Mouse (Mus musculus): ENCODE data around the gene Aldh1a1. TPM values are rescaled to one million over a fixed set of nuclear protein-coding genes. Genes with fewer than 3 reads are reported as not detected.
"Not testable (repeated sequence)": the region's sequence is repeated elsewhere in the genome, so short reads cannot be mapped to it uniquely, and the experiment has no call there.

Aldh1a1 gene
- polyA plus RNA-seq, 1 experiment from 2014 or later = 13.1 TPM

DNA sequence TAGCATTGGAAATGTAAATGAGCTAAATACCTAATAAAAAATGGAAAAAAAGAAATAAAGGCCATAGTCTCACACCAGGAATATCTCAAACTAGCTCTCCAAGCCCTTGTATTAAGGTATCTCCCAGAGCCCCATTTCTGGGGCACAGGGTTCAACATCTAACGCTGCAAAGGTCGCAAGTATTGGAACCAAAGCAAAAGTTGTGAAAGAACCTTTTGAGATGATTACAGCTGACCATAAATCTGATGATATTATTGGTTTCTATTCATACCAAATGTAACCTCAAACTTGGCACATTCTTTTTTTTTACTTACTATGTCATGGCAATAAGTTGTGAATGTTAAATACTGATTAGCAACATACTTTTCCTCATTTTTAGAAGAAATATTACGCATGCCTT, 24.0 kb downstream of the Aldh1a1 start:
- H3K4me1 ChIP-seq = no peaks in the 10 kb centered on the region
- H3K27me3 ChIP-seq (replicated peaks; ENCODE audit: low read depth, poor library complexity, severe bottlenecking) = no peaks in the 10 kb centered on the region
- H3K27ac ChIP-seq (replicated peaks) = no peak overlapping the region
- 88% methylated on average over 3 of the region's 3 CpGs for WGBS
- no peaks in the 10 kb centered on the region for H3K36me3 ChIP-seq (replicated peaks)
- no peak for DNase-seq (ENCODE audit: low spot score)
- no peak overlapping the region for H3K4me3 ChIP-seq
- H3K9me3 ChIP-seq = no peaks in the 10 kb centered on the region

DNA sequence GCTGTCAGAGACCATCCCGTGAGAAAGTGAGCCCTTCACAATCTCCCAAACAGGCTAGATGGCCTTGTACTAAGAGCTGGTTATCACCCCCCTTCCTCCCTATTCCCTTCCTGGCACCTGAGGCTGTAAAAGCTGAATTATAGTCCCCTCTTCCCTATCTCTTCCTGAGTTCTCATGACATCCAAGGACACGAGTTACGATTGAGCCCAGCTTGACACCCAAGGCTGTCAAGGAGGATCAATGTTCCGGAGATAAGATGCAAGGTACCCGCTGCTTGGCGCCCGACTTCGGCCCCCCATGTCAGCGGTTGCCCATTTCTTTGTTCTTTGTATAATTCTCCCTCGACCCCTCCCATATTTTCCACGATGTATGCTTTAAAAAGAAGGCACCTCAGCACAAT, 36.6 kb downstream of the Aldh1a1 start:
- not testable (repeated sequence) for H3K9me3 ChIP-seq; H3K27ac ChIP-seq (replicated peaks); H3K4me1 ChIP-seq; H3K4me3 ChIP-seq; H3K36me3 ChIP-seq (replicated peaks); DNase-seq (ENCODE audit: low spot score); H3K27me3 ChIP-seq (replicated peaks; ENCODE audit: low read depth, poor library complexity, severe bottlenecking)
- WGBS = 93% methylated on average over 11 of the region's 11 CpGs

DNA sequence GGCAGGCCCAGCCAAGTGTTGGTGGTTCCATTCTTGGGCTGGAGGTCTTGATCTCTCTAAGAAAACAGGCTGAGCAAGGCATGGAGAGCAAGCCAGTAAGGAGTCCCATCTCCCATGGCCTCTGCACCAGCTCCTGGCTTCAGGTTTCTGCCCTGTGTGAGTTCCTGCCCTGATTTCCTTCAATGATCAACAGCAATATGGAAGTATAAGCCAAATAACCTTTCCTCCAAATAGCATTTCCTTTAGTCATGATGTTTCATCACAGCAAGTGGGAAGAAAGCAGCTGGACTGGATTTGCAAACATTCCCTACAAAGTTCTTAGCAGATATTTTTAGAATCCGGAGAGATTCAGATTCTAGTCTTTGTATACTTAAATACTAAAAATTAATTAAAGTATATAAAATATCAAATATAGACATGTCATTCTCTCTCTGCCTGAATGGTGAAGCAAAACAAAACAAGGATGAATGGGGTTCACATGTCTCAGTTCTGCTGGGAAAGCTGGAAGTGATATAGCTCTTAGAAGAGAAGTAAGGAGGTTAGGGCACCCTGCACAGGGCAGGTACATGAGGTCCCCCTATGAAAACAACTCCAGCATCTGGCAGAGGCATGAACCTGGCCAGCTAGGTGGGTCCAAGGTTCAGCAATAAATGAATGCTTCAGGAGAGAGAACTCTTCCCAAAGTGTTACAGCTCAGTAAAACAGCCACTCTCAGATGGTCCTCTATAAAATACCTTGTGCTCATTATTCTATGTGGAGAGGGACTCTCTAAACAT, 37.6 kb downstream of the Aldh1a1 start:
- H3K4me3 ChIP-seq = no peak overlapping the region
- H3K9me3 ChIP-seq = no peaks in the 10 kb centered on the region
- WGBS = 85% methylated on average over 1 of the region's 1 CpGs
- H3K4me1 ChIP-seq = no peaks in the 10 kb centered on the region
- DNase-seq (ENCODE audit: low spot score) = no peak
- H3K27me3 ChIP-seq (replicated peaks; ENCODE audit: low read depth, poor library complexity, severe bottlenecking) = no peaks in the 10 kb centered on the region
- no peak overlapping the region for H3K27ac ChIP-seq (replicated peaks)
- no peaks in the 10 kb centered on the region for H3K36me3 ChIP-seq (replicated peaks)

DNA sequence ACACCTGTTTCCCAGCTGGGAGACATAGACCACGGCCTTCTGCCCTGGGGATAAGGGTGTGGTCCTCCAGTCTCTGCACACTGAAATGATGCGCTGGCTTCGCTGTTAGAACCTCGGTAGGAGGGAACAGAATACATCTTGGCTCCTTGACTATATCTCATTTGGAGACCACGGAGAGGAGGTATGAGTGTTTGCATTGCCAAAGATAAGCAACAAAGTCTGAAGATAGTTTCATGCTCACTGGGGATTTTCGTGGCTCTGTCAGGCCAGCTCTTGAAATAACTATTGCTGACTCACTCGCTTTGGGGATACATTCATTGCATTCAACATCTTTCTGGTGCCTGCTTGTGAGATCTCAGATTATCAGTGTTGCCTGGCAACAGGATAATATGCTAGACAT, 44.0 kb downstream of the Aldh1a1 start:
- no peaks in the 10 kb centered on the region for H3K9me3 ChIP-seq
- DNase-seq (ENCODE audit: low spot score) = no peak
- no peaks in the 10 kb centered on the region for H3K27me3 ChIP-seq (replicated peaks; ENCODE audit: low read depth, poor library complexity, severe bottlenecking)
- no peak overlapping the region for H3K4me3 ChIP-seq
- WGBS = 85% methylated on average over 7 of the region's 7 CpGs
- H3K27ac ChIP-seq (replicated peaks) = no peak overlapping the region
- H3K36me3 ChIP-seq (replicated peaks) = no peaks in the 10 kb centered on the region
- no peaks in the 10 kb centered on the region for H3K4me1 ChIP-seq

DNA sequence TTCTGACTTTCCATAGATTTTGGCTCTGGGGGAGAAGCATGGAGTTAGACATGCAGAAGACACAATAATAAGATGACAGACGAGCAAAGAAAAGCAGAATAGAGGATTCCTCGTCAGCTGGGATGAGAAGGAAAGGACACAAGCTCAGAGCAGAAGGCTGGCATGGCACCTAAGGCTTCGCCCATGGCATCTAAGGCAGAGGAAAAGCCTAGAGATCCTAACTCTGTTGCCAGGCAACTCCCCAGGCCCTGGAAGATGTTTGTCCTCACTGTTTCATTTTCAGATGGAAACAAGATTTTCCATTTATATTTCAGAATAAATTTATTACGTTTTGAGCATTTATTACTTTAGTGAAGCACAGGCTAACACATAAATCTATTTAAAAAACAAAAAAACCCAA, 48.5 kb downstream of the Aldh1a1 start:
- Histone ChIP-seq H3K4me1 (no peaks in the 10 kb centered on the region), H3K36me3 (replicated peaks) (no peaks in the 10 kb centered on the region), H3K27me3 (replicated peaks; ENCODE audit: low read depth, poor library complexity, severe bottlenecking) (no peaks in the 10 kb centered on the region), H3K27ac (replicated peaks) (no peak overlapping the region), H3K4me3 (no peak overlapping the region), H3K9me3 (no peaks in the 10 kb centered on the region)
- WGBS = 75% methylated on average over 4 of the region's 4 CpGs
- DNase-seq (ENCODE audit: low spot score) = no peak

DNA sequence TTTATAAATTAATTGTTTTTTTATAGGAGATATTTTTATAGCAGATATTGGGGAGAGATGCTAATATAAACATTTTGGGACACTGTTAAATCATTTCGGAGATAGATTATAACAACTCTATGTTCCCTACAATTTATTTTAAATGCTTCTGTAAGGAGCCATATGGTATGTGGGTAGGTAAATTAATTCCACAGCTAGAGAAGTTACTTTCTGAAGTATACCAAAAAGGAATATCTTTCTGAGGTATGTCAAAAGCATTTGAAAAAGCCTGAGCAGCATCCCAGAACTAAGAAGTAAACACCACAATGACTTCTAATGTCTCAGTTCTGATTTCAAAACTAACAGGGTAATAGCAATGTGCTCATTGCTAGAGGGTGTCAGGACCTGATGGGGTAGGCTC, 49.4 kb downstream of the Aldh1a1 start:
- Histone ChIP-seq H3K27ac (replicated peaks) (no peak overlapping the region), H3K27me3 (replicated peaks; ENCODE audit: low read depth, poor library complexity, severe bottlenecking) (no peaks in the 10 kb centered on the region), H3K4me3 (no peak overlapping the region), H3K36me3 (replicated peaks) (no peaks in the 10 kb centered on the region), H3K9me3 (no peaks in the 10 kb centered on the region), H3K4me1 (no peaks in the 10 kb centered on the region)
- DNase-seq (ENCODE audit: low spot score) = no peak
- WGBS = 89% methylated on average over 1 of the region's 1 CpGs

DNA sequence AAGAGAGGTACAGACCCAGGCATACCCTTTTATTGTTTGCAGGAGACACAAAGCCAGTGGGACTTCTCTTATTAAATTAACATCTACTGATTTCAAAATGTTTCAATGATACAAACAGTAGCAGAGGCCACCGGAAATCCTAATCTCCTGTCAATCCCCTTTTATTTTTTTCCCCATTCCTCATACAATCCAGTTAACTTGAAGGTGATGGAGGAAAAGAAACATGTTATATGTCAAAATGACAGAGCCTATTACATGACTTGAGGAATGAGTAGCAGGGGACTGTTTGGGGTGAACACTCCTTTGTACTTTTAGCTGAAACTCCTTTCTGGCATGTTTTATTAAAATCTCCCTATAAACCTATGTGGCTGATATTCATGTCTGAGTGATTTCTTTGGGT, 51.3 kb downstream of the Aldh1a1 start:
- Histone ChIP-seq H3K4me3 (no peak overlapping the region), H3K9me3 (no peaks in the 10 kb centered on the region), H3K27ac (replicated peaks) (no peak overlapping the region), H3K4me1 (no peaks in the 10 kb centered on the region), H3K36me3 (replicated peaks) (no peaks in the 10 kb centered on the region), H3K27me3 (replicated peaks; ENCODE audit: low read depth, poor library complexity, severe bottlenecking) (no peaks in the 10 kb centered on the region)
- DNase-seq (ENCODE audit: low spot score) = no peak
- WGBS = 55% methylated on average over 1 of the region's 1 CpGs

DNA sequence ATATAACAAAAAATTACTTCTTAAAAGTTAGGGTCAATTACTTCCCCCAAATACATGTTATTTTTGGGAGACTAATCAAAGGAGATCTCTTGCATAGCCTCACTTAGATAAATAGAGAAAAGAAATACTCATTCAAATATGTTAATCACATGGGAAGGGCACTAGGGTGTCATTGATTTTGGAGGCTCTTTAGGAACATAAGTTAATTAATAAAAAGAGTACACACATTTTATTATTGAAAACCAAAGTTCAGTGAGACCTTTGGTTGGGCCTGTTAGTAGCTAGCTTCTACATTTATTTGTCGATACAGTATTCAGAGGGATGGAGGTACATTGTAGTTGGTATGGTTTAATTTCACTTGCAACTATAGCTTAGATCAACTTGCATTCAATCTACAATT, 52.4 kb downstream of the Aldh1a1 start:
- Histone ChIP-seq H3K4me3 (no peak overlapping the region), H3K27me3 (replicated peaks; ENCODE audit: low read depth, poor library complexity, severe bottlenecking) (no peaks in the 10 kb centered on the region), H3K36me3 (replicated peaks) (no peaks in the 10 kb centered on the region), H3K27ac (replicated peaks) (no peak overlapping the region), H3K4me1 (no peaks in the 10 kb centered on the region), H3K9me3 (no peaks in the 10 kb centered on the region)
- WGBS = 91% methylated on average over 1 of the region's 1 CpGs
- no peak for DNase-seq (ENCODE audit: low spot score)

DNA sequence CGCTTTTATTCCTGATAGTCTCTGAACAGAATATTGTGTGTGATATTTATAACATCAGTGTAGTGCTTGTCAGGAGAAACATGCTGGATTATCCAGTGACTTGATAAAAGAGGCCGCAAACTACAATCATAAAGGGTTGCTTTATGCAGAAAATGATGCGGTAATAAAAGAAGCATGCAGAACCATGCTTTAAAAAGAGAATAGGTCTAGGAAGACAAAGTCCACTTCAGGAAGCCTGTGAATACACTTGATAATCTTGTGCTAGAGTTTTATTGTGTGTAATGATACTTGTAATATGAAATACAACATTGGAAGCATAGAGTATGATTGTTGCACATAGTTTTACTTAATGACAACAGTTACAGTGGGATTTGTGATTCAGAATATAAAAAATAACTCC, 54.5 kb downstream of the Aldh1a1 start:
- Histone ChIP-seq H3K36me3 (replicated peaks) (no peaks in the 10 kb centered on the region), H3K4me1 (no peaks in the 10 kb centered on the region), H3K27ac (replicated peaks) (no peak overlapping the region), H3K27me3 (replicated peaks; ENCODE audit: low read depth, poor library complexity, severe bottlenecking) (no peaks in the 10 kb centered on the region), H3K9me3 (no peaks in the 10 kb centered on the region), H3K4me3 (no peak overlapping the region)
- 89% methylated on average over 3 of the region's 3 CpGs for WGBS
- DNase-seq (ENCODE audit: low spot score) = no peak

DNA sequence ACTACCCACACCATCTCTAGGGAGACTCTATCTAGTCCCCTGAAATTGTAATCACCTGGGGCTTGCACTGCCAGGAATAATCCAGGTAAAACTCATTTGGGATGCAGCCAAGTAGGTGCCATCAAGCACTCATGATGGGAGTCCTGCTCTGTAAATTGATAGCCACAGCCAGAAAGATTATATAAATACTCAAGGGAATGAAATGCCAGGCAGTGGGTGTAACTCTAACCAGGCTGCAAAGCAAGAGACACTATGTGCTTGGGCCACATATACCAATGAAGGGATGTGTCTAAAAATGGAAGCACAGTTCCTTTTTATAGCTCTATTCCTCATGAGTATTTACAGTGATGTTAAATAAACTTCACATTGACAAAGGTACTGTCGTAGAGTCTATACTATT, 56.9 kb downstream of the Aldh1a1 start:
- Histone ChIP-seq H3K27ac (replicated peaks) (no peak overlapping the region), H3K4me3 (no peak overlapping the region), H3K36me3 (replicated peaks) (no peaks in the 10 kb centered on the region), H3K9me3 (no peaks in the 10 kb centered on the region), H3K4me1 (no peaks in the 10 kb centered on the region), H3K27me3 (replicated peaks; ENCODE audit: low read depth, poor library complexity, severe bottlenecking) (no peaks in the 10 kb centered on the region)
- DNase-seq (ENCODE audit: low spot score) = no peak
- 89% methylated on average over 1 of the region's 1 CpGs for WGBS

DNA sequence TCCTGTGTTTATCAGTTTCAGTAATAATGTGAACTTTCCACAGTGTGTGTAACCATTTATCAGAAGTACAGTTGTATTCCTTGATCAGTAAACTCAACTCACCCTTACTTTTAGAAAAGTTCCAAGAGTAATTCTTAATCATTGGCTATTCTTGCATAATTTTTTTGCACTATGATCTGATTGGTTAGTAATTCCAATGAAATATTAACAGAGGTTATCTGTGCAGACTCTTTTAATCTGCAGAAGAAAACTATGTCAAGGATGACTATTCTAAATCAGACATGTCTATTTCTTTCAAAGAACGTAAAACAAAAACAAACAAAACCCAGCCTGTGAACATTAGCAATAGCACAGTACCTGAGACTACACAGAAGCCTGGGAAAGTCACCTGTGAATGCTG, 62.9 kb downstream of the Aldh1a1 start:
- WGBS = 86% methylated on average over 1 of the region's 1 CpGs

DNA sequence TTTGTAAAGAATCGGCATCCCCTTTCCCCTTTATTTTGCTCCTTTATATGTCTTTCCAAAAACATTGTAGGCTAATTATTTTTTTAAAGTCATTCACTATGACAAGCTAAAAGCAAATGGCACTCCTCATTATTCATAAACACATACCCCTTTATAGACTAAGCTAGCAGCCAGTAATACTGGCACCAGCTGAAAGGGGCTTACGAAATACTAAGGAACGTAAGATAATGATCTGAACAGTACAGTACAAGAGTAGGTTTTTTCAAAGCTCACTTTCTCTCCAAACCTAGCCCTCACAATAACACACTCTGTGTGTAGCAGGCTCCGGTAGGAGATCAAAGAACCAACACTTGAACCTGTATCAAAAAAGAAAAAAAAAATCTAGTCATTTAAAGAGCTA, 64.7 kb downstream of the Aldh1a1 start:
- no peaks in the 10 kb centered on the region for H3K9me3 ChIP-seq
- no peaks in the 10 kb centered on the region for H3K36me3 ChIP-seq (replicated peaks)
- no peak for DNase-seq (ENCODE audit: low spot score)
- no peak overlapping the region for H3K4me3 ChIP-seq
- WGBS = 94% methylated on average over 4 of the region's 4 CpGs
- no peak overlapping the region for H3K27ac ChIP-seq (replicated peaks)
- H3K4me1 ChIP-seq = no peaks in the 10 kb centered on the region
- no peaks in the 10 kb centered on the region for H3K27me3 ChIP-seq (replicated peaks; ENCODE audit: low read depth, poor library complexity, severe bottlenecking)

More for the DNA sequence above, 62.9 kb downstream of the Aldh1a1 start:
- Histone ChIP-seq H3K4me3 (no peak overlapping the region), H3K4me1 (no peaks in the 10 kb centered on the region), H3K9me3 (no peaks in the 10 kb centered on the region), H3K36me3 (replicated peaks) (no peaks in the 10 kb centered on the region), H3K27me3 (replicated peaks; ENCODE audit: low read depth, poor library complexity, severe bottlenecking) (no peaks in the 10 kb centered on the region), H3K27ac (replicated peaks) (no peak overlapping the region)
- DNase-seq (ENCODE audit: low spot score) = no peak

DNA sequence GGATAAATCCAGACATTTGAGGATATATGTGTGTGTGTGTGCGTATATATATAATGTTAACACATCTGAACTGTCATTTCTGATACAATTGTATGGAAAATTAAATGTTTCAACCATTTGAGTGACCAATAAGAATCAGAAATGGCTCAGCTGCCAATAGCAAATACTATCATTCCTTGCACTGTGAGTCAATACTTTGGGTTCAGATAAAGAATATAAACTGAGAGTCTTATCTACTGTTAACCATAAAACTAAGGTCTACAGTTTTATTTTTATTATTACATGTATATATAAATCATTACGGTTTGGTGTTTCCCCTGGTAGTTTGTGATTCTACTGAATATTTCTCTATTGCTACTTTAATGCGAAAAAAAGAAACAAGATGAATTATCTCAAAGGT, 65.6 kb downstream of the Aldh1a1 start:
- H3K4me1 ChIP-seq = no peaks in the 10 kb centered on the region
- H3K9me3 ChIP-seq = no peaks in the 10 kb centered on the region
- no peaks in the 10 kb centered on the region for H3K27me3 ChIP-seq (replicated peaks; ENCODE audit: low read depth, poor library complexity, severe bottlenecking)
- H3K27ac ChIP-seq (replicated peaks) = no peak overlapping the region
- no peak overlapping the region for H3K4me3 ChIP-seq
- H3K36me3 ChIP-seq (replicated peaks) = no peaks in the 10 kb centered on the region
- no peak for DNase-seq (ENCODE audit: low spot score)
- WGBS = 94% methylated on average over 3 of the region's 3 CpGs

DNA sequence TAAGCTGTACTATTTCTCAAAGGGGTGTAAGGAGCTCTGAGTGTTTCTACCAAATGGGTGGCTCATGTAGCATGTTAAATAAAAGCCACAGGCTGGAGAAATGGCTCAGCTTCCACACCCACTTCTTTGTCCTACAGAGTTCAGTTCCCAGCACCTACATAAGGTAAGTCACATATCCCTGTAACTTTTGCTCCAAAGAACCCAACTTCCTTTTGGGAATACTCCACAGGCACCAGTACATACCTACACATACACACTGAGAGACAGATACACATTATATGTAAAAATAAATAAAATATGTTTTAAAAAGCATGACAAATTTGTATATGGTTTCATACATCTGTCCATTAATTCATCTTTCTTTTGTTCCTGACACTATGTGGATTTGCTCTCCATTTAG, 66.0 kb downstream of the Aldh1a1 start:
- H3K36me3 ChIP-seq (replicated peaks) = no peaks in the 10 kb centered on the region
- H3K9me3 ChIP-seq = no peaks in the 10 kb centered on the region
- DNase-seq (ENCODE audit: low spot score) = no peak
- H3K27me3 ChIP-seq (replicated peaks; ENCODE audit: low read depth, poor library complexity, severe bottlenecking) = no peaks in the 10 kb centered on the region
- no peak overlapping the region for H3K27ac ChIP-seq (replicated peaks)
- H3K4me1 ChIP-seq = no peaks in the 10 kb centered on the region
- H3K4me3 ChIP-seq = no peak overlapping the region
